8 mouse cellular contexts compared by ENCODE assay signal in the genomic region with DNA sequence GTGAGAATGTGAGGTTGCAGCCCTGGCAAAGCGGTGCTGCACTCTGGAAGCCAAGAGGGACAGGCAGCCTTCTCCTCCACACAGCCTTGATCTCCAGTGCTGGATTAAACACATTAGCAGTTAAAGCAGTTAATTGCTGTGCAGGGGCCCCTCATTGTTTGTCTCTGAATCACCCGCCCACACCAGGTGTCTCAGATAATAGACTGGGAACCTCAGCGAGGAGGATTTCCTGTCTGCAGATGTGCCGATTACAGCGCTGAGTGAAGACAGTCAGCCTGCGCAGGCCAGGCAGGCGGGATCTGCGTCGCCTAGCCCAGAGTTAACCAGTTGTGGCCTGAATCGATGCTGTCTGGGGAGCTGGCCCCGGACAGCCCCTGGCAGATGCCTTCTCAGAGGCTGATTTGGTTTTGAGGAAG. TPM values are rescaled to one million over a fixed set of nuclear protein-coding genes. Genes with fewer than 3 reads are reported as not detected.
DNase-seq lines count a peak whose midpoint lies in the region; ATAC-seq and TF ChIP-seq lines count a peak whose summit lies in the region.

No protein-coding gene starts in this region.

- peak overlapping the region; percentile 19; the same call in 1 of the 2 replicates for H3K9ac ChIP-seq in ES-E14 (ENCODE audit: insufficient read depth, low read depth, low read length, poor library complexity, severe bottlenecking)
- peak overlapping the region; percentile 44 for H3K9ac ChIP-seq in hindbrain, embryonic 12.5 days
- H3K9ac ChIP-seq in lung, embryonic 15.5 days, result no peak overlapping the region

- in situ Hi-C loops in ES-E14 (cut with MboI; ENCODE audit: low sequenced_read_pairs in 2 of 2, unreplicated experiment in 2 of 2), result loop anchor here in 1 of 2 experiments (10.0 kb wide), 1 partner anchor 165 kb away; a partner anchor contains a TSS

- peaks cover 8 to 23% of the 10 kb centered on the region in 2 experiments for H3K4me1 ChIP-seq in ES-E14 (ENCODE audit: control insufficient read depth in 2 of 2, insufficient read depth in 2 of 2, low read length in 2 of 2, poor library complexity in 1 of 2)
- peaks cover 48% of the 10 kb centered on the region for H3K4me1 ChIP-seq in forebrain, embryonic 10.5 days
- peaks cover 17% of the 10 kb centered on the region for H3K4me1 ChIP-seq in hindbrain, embryonic 12.5 days
- peaks cover 26% of the 10 kb centered on the region for H3K4me1 ChIP-seq in lung, embryonic 15.5 days

- peak; percentile 82 for DNase-seq in CD4-positive helper T cell, adult 2 months (ENCODE audit: low read depth, low spot score)
- peak; percentile 80 for DNase-seq in ES-E14 (ENCODE audit: low read depth, low spot score)
- DNase-seq in forebrain, embryonic 10.5 days (ENCODE audit: extremely low spot score, low spot score), result peak; percentile 48
- no peak for DNase-seq in left cerebral cortex, postnatal 4 days
- DNase-seq in B cell, adult 2 months, result no peak

- peak overlapping the region; percentile 39 for H3K4me2 ChIP-seq in hindbrain, embryonic 12.5 days (replicated peaks)
- peak overlapping the region; percentile 24 for H3K4me2 ChIP-seq in lung, embryonic 15.5 days

- intact Hi-C loops in left cerebral cortex, postnatal 4 days (cut with DNase I), result no loop called here

- H3K27ac ChIP-seq in ES-E14 (ENCODE audit: insufficient read depth, low read depth, low read length, poor library complexity, severe bottlenecking), result no peak overlapping the region
- peak overlapping the region; percentile 73 for H3K27ac ChIP-seq in forebrain, embryonic 10.5 days
- H3K27ac ChIP-seq in hindbrain, embryonic 12.5 days, result peak overlapping the region; percentile 66
- peak overlapping the region; percentile 66 for H3K27ac ChIP-seq in lung, embryonic 15.5 days

- no peaks in the 10 kb centered on the region; the same call in 1 of the 2 replicates for H3K36me3 ChIP-seq in ES-E14 (ENCODE audit: control insufficient read depth, insufficient read depth, low read length, poor library complexity, severe bottlenecking)
- H3K36me3 ChIP-seq in forebrain, embryonic 10.5 days (replicated peaks), result peaks cover 21% of the 10 kb centered on the region
- peaks cover 7% of the 10 kb centered on the region; the same call in 1 of the 2 replicates for H3K36me3 ChIP-seq in hindbrain, embryonic 12.5 days
- no peaks in the 10 kb centered on the region for H3K36me3 ChIP-seq in lung, embryonic 15.5 days

- peak overlapping the region in 1 of 2 experiments; percentile 23; a peak in 1 of 4 replicates for H3K4me3 ChIP-seq in ES-E14 (ENCODE audit: insufficient read depth in 1 of 2, low read depth in 1 of 2, low read length in 2 of 2, poor library complexity in 1 of 2, severe bottlenecking in 1 of 2)
- peak overlapping the region; percentile 29 for H3K4me3 ChIP-seq in forebrain, embryonic 10.5 days
- peak overlapping the region; percentile 2; the same call in 1 of the 2 replicates for H3K4me3 ChIP-seq in hindbrain, embryonic 12.5 days
- no peak overlapping the region for H3K4me3 ChIP-seq in lung, embryonic 15.5 days

- peak; percentile 79 for ATAC-seq in hindbrain, embryonic 12.5 days (ENCODE audit: low FRiP score)
- ATAC-seq in lung, embryonic 15.5 days (ENCODE audit: borderline replicate concordance, extremely low read depth, low FRiP score, low TSS enrichment), result peak; percentile 71; the same call in 1 of the 2 replicates
- peak; percentile 21; the same call in 1 of the 2 replicates for ATAC-seq in neutrophil, adult 5-6 weeks (ENCODE audit: extremely low read depth, insufficient number of reproducible peaks, low FRiP score, poor library complexity, severe bottlenecking)

- no peaks in the 10 kb centered on the region for H3K9me3 ChIP-seq in ES-E14 (ENCODE audit: control insufficient read depth, insufficient read depth, low read depth, low read length)
- no peaks in the 10 kb centered on the region for H3K9me3 ChIP-seq in forebrain, embryonic 10.5 days
- H3K9me3 ChIP-seq in hindbrain, embryonic 12.5 days (replicated peaks), result no peaks in the 10 kb centered on the region
- no peaks in the 10 kb centered on the region for H3K9me3 ChIP-seq in lung, embryonic 15.5 days

- 3% methylated on average over 11 of the region's 11 CpGs for WGBS in forebrain, embryonic 10.5 days
- WGBS in hindbrain, embryonic 12.5 days, result 1% methylated on average over 11 of the region's 11 CpGs
- WGBS in lung, embryonic 15.5 days, result 10% methylated on average over 11 of the region's 11 CpGs

- H3K27me3 ChIP-seq in forebrain, embryonic 10.5 days (ENCODE audit: poor library complexity, severe bottlenecking), result peaks cover 41% of the 10 kb centered on the region
- peaks cover 18% of the 10 kb centered on the region for H3K27me3 ChIP-seq in hindbrain, embryonic 12.5 days
- H3K27me3 ChIP-seq in lung, embryonic 15.5 days, result no peaks in the 10 kb centered on the region

TF ChIP-seq in ES-E14, 5 proteins besides CTCF, POLR2A, EP300 and RAD21:
- TF ChIP-seq CHD2 (IDR thresholded peaks at IDR 0.05; ENCODE audit: low read depth, low read length) (no peak), ZNF384 (IDR thresholded peaks at IDR 0.05; ENCODE audit: low read depth, low read length) (no peak), HCFC1 (IDR thresholded peaks at IDR 0.05; ENCODE audit: borderline replicate concordance, insufficient read depth, low read length) (no peak), ZC3H11A (IDR thresholded peaks at IDR 0.05; ENCODE audit: borderline replicate concordance, low read depth, low read length) (no peak), MAFK (IDR thresholded peaks at IDR 0.05; ENCODE audit: insufficient read depth, low read depth, low read length) (no peak)
TF ChIP-seq in ES-E14: peak in this region for 0.

RNA-seq across cellular contexts. Expression of a gene that starts 33.3 kb away (rescaled TPM):
- total RNA-seq in ES-E14 (2012; rRNA removed), result 40.1 and 41.0 TPM in 2 replicates
- polyA plus RNA-seq in forebrain, embryonic 10.5 days (2016; fragmentation: Nextera tagmentation; extraction: Ambion mirVana), result 58.1 and 60.1 TPM in 2 replicates
- 58.4 and 60.3 TPM in 2 replicates for polyA plus RNA-seq in hindbrain, embryonic 12.5 days (2016; fragmentation: Nextera tagmentation; extraction: Ambion mirVana)
- polyA plus RNA-seq in lung, embryonic 15.5 days (2015; fragmentation: Nextera tagmentation; extraction: Ambion mirVana), result 112 and 122 TPM in 2 replicates
- total RNA-seq in neutrophil, adult 5-6 weeks (2017), result 12.3 and 14.5 TPM in 2 replicates
- 10 to 100 TPM; 55.5 to 57.3 TPM for total RNA-seq in left cerebral cortex, postnatal 4 days (2021)

RNA-seq across cellular contexts. Expression of a gene that starts 33.8 kb away (rescaled TPM):
- 7.9 and 8.4 TPM in 2 replicates for total RNA-seq in ES-E14 (2012; rRNA removed)
- 31.6 and 35.1 TPM in 2 replicates for polyA plus RNA-seq in forebrain, embryonic 10.5 days (2016; fragmentation: Nextera tagmentation; extraction: Ambion mirVana)
- polyA plus RNA-seq in hindbrain, embryonic 12.5 days (2016; fragmentation: Nextera tagmentation; extraction: Ambion mirVana), result 20.2 and 20.3 TPM in 2 replicates
- polyA plus RNA-seq in lung, embryonic 15.5 days (2015; fragmentation: Nextera tagmentation; extraction: Ambion mirVana), result 22.7 and 23.4 TPM in 2 replicates
- total RNA-seq in neutrophil, adult 5-6 weeks (2017), result 6.1 and 8.5 TPM in 2 replicates
- total RNA-seq in left cerebral cortex, postnatal 4 days (2021), result 10 to 100 TPM; 22.2 to 24.0 TPM

RNA-seq across cellular contexts. Expression of a gene that starts 38.5 kb away (rescaled TPM):
- total RNA-seq in ES-E14 (2012; rRNA removed), result 10.9 and 13.7 TPM in 2 replicates
- 17.2 and 22.5 TPM in 2 replicates for polyA plus RNA-seq in forebrain, embryonic 10.5 days (2016; fragmentation: Nextera tagmentation; extraction: Ambion mirVana)
- polyA plus RNA-seq in hindbrain, embryonic 12.5 days (2016; fragmentation: Nextera tagmentation; extraction: Ambion mirVana), result 11.5 and 12.4 TPM in 2 replicates
- 15.7 and 17.0 TPM in 2 replicates for polyA plus RNA-seq in lung, embryonic 15.5 days (2015; fragmentation: Nextera tagmentation; extraction: Ambion mirVana)
- total RNA-seq in neutrophil, adult 5-6 weeks (2017), result 0.47 and 0.61 TPM in 2 replicates
- 1 to 10 TPM; 9.0 to 9.2 TPM for total RNA-seq in left cerebral cortex, postnatal 4 days (2021)

RNA-seq across cellular contexts. Expression of a gene that starts 38.7 kb away (rescaled TPM):
- 6.7 and 8.5 TPM in 2 replicates for total RNA-seq in ES-E14 (2012; rRNA removed)
- polyA plus RNA-seq in forebrain, embryonic 10.5 days (2016; fragmentation: Nextera tagmentation; extraction: Ambion mirVana), result 2.3 and 3.1 TPM in 2 replicates
- 2.3 and 2.9 TPM in 2 replicates for polyA plus RNA-seq in hindbrain, embryonic 12.5 days (2016; fragmentation: Nextera tagmentation; extraction: Ambion mirVana)
- 4.9 and 5.4 TPM in 2 replicates for polyA plus RNA-seq in lung, embryonic 15.5 days (2015; fragmentation: Nextera tagmentation; extraction: Ambion mirVana)
- 2.8 and 2.9 TPM in 2 replicates for total RNA-seq in neutrophil, adult 5-6 weeks (2017)
- 10 to 100 TPM; 11.7 to 11.9 TPM for total RNA-seq in left cerebral cortex, postnatal 4 days (2021)

Comparison
In these comparisons a context has a peak if more than half of its experiments do, and no peak if none do; other contexts are left out.
1. DNase-seq: peak in CD4-positive helper T cell, adult 2 months (single experiment), ES-E14 (single experiment) and forebrain, embryonic 10.5 days (single experiment); none in left cerebral cortex, postnatal 4 days (single experiment) and B cell, adult 2 months (0 of 2).
2. ATAC-seq: peak in every context shown above with its lines; median percentile 79 in hindbrain, embryonic 12.5 days; 71 in lung, embryonic 15.5 days; 21 in neutrophil, adult 5-6 weeks.